Mouse (Mus musculus) CH12.LX (cell line): ENCODE measurements at regions not wholly inside any gene's neighbourhood (a gene's known extent, or its start where the extent isn't known, plus 50 kb on each side); places are given as distances from the start of the nearest gene placed in this dataset.

Experiments used
- CTCF ChIP-seq, 2 experiments: IDR thresholded peaks in 1 of 2; conservative IDR thresholded peaks in 1 of 2; 2 replicates each; pipeline ENCODE4 v1.5.1; 2011 to 2012; ENCODE audit warnings: low read depth in 2 of 2, low read length in 2 of 2, improper control_type of control experiment in 1 of 2, inconsistent platforms in 1 of 2, mild to moderate bottlenecking in 1 of 2, moderate library complexity in 1 of 2
- E2F4 ChIP-seq: IDR thresholded peaks from 2 replicates; pipeline ENCODE4 v1.6.1; 2011; ENCODE audit warnings: low read depth, low read length, improper control_type of control experiment; ENCODE audit not compliant: insufficient replicate concordance
- POLR2A ChIP-seq: IDR thresholded peaks from 2 replicates; pipeline ENCODE4 v1.6.1; 2011; ENCODE audit warnings: low read depth, mild to moderate bottlenecking, improper control_type of control experiment, low read length
- POLR2AphosphoS2 ChIP-seq: IDR thresholded peaks from 2 replicates; pipeline ENCODE4 v1.6.1; 2011; ENCODE audit warnings: low read depth, low read length, improper control_type of control experiment
- TBP ChIP-seq: conservative IDR thresholded peaks from 2 replicates; pipeline ENCODE4 v1.6.1; 2011; ENCODE audit warnings: low read depth, low read length, improper control_type of control experiment
- TCF12 ChIP-seq: IDR thresholded peaks from 2 replicates; pipeline ENCODE4 v1.6.1; 2014; ENCODE audit warnings: low read depth, mild to moderate bottlenecking, inconsistent platforms, low read length, improper control_type of control experiment
- UBTF ChIP-seq: IDR thresholded peaks from 2 replicates; pipeline ENCODE4 v1.6.1; 2012; ENCODE audit warnings: low read depth, mild to moderate bottlenecking, inconsistent platforms, low read length, improper control_type of control experiment, moderate library complexity
- ZMIZ1 ChIP-seq: IDR thresholded peaks from 2 replicates; pipeline ENCODE4 v1.6.1; 2012; ENCODE audit warnings: low read depth, mild to moderate bottlenecking, inconsistent platforms, low read length, improper control_type of control experiment

- TF ChIP-seq CTCF (conservative IDR thresholded peaks at IDR 0.05 in 1 of 2, IDR thresholded peaks at IDR 0.05 in 1 of 2; ENCODE audit: low read depth in 2 of 2, low read length in 2 of 2) = no peak
- TF ChIP-seq POLR2AphosphoS2 = no peak
- TF ChIP-seq POLR2A = no peak
- TF ChIP-seq TCF12 = no peak
- no peak for TF ChIP-seq TBP
- TF ChIP-seq E2F4 = no peak
- TF ChIP-seq UBTF = no peak
- no peak for TF ChIP-seq ZMIZ1
These were observed 67.3 kb upstream of the Ngly1 start for GRCm38 (mm10) chr14:16181822-16182221.
